Mouse (Mus musculus) central nervous system, embryonic 14 days (tissue): Measurements from ENCODE around the gene 4930524B15Rik. TPM values are rescaled to one million over a fixed set of nuclear protein-coding genes. Genes with fewer than 3 reads are reported as not detected.

Source experiments
- polyA plus RNA-seq: library from polyadenylated mRNA; depleted of rRNA; stranded (reverse); fragments of >200 nt; gene quantifications from 2 replicates; pipeline ENCODE4 v1.2.3, GENCODE M21; 2012; rRNA removed

Gene 4930524B15Rik
- 0.29 and 0.41 TPM in 2 replicates for polyA plus RNA-seq

GRCm38 (mm10) chr11:31965256-31966134, at the start of gene 4930524B15Rik:
Gene 4930524B15Rik (plus strand): TSS chr11:31965592.

GRCm38 (mm10) chr11:32000281-32000680, 34.9 kb downstream of the 4930524B15Rik start, which contains the start of gene Nsg2:
Gene Nsg2 (plus strand): TSS chr11:32000463.

Other genes starting within 250 kb of the 4930524B15Rik start
- gene Cpeb4, start 93.4 kb upstream of the 4930524B15Rik start, polyA plus RNA-seq, result 26.1 and 30.8 TPM in 2 replicates
- gene Nsg2, start 34.9 kb downstream of the 4930524B15Rik start, polyA plus RNA-seq, result 719 and 909 TPM in 2 replicates
- 0.02 and 0.09 TPM in 2 replicates for gene Il9r, start 234.7 kb downstream of the 4930524B15Rik start, polyA plus RNA-seq
- 52.4 and 61.1 TPM in 2 replicates for gene Snrnp25, start 239.8 kb downstream of the 4930524B15Rik start, polyA plus RNA-seq